Mouse (Mus musculus): ENCODE results near the gene Flywch2. TPM values are rescaled to one million over a fixed set of nuclear protein-coding genes. Genes with fewer than 3 reads are reported as not detected.
"Not testable (repeated sequence)": the region's sequence is repeated elsewhere in the genome, so short reads cannot be mapped to it uniquely, and the experiment has no call there.

Gene Flywch2
- polyA plus RNA-seq, 1 experiment: 10.7 TPM

- no peaks in the 10 kb centered on the region for H3K4me1 ChIP-seq (ENCODE audit: control insufficient read depth, insufficient read depth, low read length)
- no peak overlapping the region for H3K27ac ChIP-seq (ENCODE audit: insufficient read depth, low read length)
- TF ChIP-seq CTCF (IDR thresholded peaks at IDR 0.05; ENCODE audit: low read depth, low read length): peak; percentile 91
- TF ChIP-seq POLR2A (IDR thresholded peaks at IDR 0.05; ENCODE audit: insufficient read depth, low read length): no peak
- no peak overlapping the region for H3K9ac ChIP-seq (ENCODE audit: low read depth, poor library complexity, severe bottlenecking)
- no peaks in the 10 kb centered on the region for H3K36me3 ChIP-seq (ENCODE audit: control insufficient read depth, insufficient read depth, low read length, poor library complexity, severe bottlenecking)
- H3K27me3 ChIP-seq (ENCODE audit: control insufficient read depth, insufficient read depth, low read length, poor library complexity, severe bottlenecking): no peaks in the 10 kb centered on the region
- no peaks in the 10 kb centered on the region for H3K9me3 ChIP-seq (replicated peaks; ENCODE audit: control insufficient read depth, insufficient read depth, low read length, poor library complexity, severe bottlenecking)
- H3K4me3 ChIP-seq (ENCODE audit: low read depth, low read length): no peak overlapping the region
These were observed 11.8 kb downstream of the Flywch2 start for GRCm38 (mm10) chr17:23774090-23774489.

- Histone ChIP-seq H3K36me3 (ENCODE audit: control insufficient read depth, insufficient read depth, low read length, poor library complexity, severe bottlenecking) (no peaks in the 10 kb centered on the region), H3K9ac (ENCODE audit: low read depth, poor library complexity, severe bottlenecking) (no peak overlapping the region), H3K4me1 (ENCODE audit: control insufficient read depth, insufficient read depth, low read length) (no peaks in the 10 kb centered on the region), H3K27ac (ENCODE audit: insufficient read depth, low read length) (no peak overlapping the region), H3K4me3 (ENCODE audit: low read depth, low read length) (no peak overlapping the region), H3K27me3 (ENCODE audit: control insufficient read depth, insufficient read depth, low read length, poor library complexity, severe bottlenecking) (no peaks in the 10 kb centered on the region), H3K9me3 (replicated peaks; ENCODE audit: control insufficient read depth, insufficient read depth, low read length, poor library complexity, severe bottlenecking) (no peaks in the 10 kb centered on the region)
- no peak for TF ChIP-seq EP300 (IDR thresholded peaks at IDR 0.05; ENCODE audit: insufficient read depth, low read depth, low read length)
- TF ChIP-seq POLR2A (IDR thresholded peaks at IDR 0.05; ENCODE audit: insufficient read depth, low read length): no peak
- TF ChIP-seq CTCF (IDR thresholded peaks at IDR 0.05; ENCODE audit: low read depth, low read length): no peak
These were observed 12.2 kb downstream of the Flywch2 start for GRCm38 (mm10) chr17:23773676-23774075.

GRCm38 (mm10) chr17:23772219-23772556, 13.7 kb downstream of the Flywch2 start:
- not testable (repeated sequence) for H3K4me3 ChIP-seq (ENCODE audit: low read depth, low read length); H3K4me1 ChIP-seq (ENCODE audit: control insufficient read depth, insufficient read depth, low read length); H3K9ac ChIP-seq (ENCODE audit: low read depth, poor library complexity, severe bottlenecking); H3K36me3 ChIP-seq (ENCODE audit: control insufficient read depth, insufficient read depth, low read length, poor library complexity, severe bottlenecking); H3K27ac ChIP-seq (ENCODE audit: insufficient read depth, low read length); H3K27me3 ChIP-seq (ENCODE audit: control insufficient read depth, insufficient read depth, low read length, poor library complexity, severe bottlenecking); H3K9me3 ChIP-seq (replicated peaks; ENCODE audit: control insufficient read depth, insufficient read depth, low read length, poor library complexity, severe bottlenecking)

GRCm38 (mm10) chr17:23771284-23772218, 14.3 kb downstream of the Flywch2 start, which contains the start of gene Flywch1:
Gene Flywch1, minus strand, starts transcription at chr17:23771602.
- Histone ChIP-seq H3K27me3 (ENCODE audit: control insufficient read depth, insufficient read depth, low read length, poor library complexity, severe bottlenecking) (no peaks in the 10 kb centered on the region), H3K9me3 (replicated peaks; ENCODE audit: control insufficient read depth, insufficient read depth, low read length, poor library complexity, severe bottlenecking) (no peaks in the 10 kb centered on the region), H3K27ac (ENCODE audit: insufficient read depth, low read length) (no peak within 1 kb of the TSS), H3K4me1 (ENCODE audit: control insufficient read depth, insufficient read depth, low read length) (no peaks in the 10 kb centered on the region), H3K9ac (ENCODE audit: low read depth, poor library complexity, severe bottlenecking) (peak within 1 kb of the TSS; percentile 77), H3K36me3 (ENCODE audit: control insufficient read depth, insufficient read depth, low read length, poor library complexity, severe bottlenecking) (no peaks in the 10 kb centered on the region), H3K4me3 (ENCODE audit: low read depth, low read length) (peak within 1 kb of the TSS; percentile 82)
- TF ChIP-seq EP300 (IDR thresholded peaks at IDR 0.05; ENCODE audit: insufficient read depth, low read depth, low read length): peak; percentile 75; the same call in 1 of the 2 replicates
- no peak for TF ChIP-seq CTCF (IDR thresholded peaks at IDR 0.05; ENCODE audit: low read depth, low read length)

GRCm38 (mm10) chr17:23770896-23771283, 15.0 kb downstream of the Flywch2 start:
- H3K27me3 ChIP-seq (ENCODE audit: control insufficient read depth, insufficient read depth, low read length, poor library complexity, severe bottlenecking): no peaks in the 10 kb centered on the region
- TF ChIP-seq EP300 (IDR thresholded peaks at IDR 0.05; ENCODE audit: insufficient read depth, low read depth, low read length): no peak
- no peak for TF ChIP-seq CTCF (IDR thresholded peaks at IDR 0.05; ENCODE audit: low read depth, low read length)
- no peak for TF ChIP-seq POLR2A (IDR thresholded peaks at IDR 0.05; ENCODE audit: insufficient read depth, low read length)
- peak overlapping the region; percentile 82 for H3K4me3 ChIP-seq (ENCODE audit: low read depth, low read length)
- H3K36me3 ChIP-seq (ENCODE audit: control insufficient read depth, insufficient read depth, low read length, poor library complexity, severe bottlenecking): no peaks in the 10 kb centered on the region
- peak overlapping the region; percentile 77 for H3K9ac ChIP-seq (ENCODE audit: low read depth, poor library complexity, severe bottlenecking)
- H3K9me3 ChIP-seq (replicated peaks; ENCODE audit: control insufficient read depth, insufficient read depth, low read length, poor library complexity, severe bottlenecking): no peaks in the 10 kb centered on the region
- H3K27ac ChIP-seq (ENCODE audit: insufficient read depth, low read length): no peak overlapping the region
- H3K4me1 ChIP-seq (ENCODE audit: control insufficient read depth, insufficient read depth, low read length): no peaks in the 10 kb centered on the region

GRCm38 (mm10) chr17:23770493-23770892, 15.4 kb downstream of the Flywch2 start:
- Histone ChIP-seq H3K9me3 (replicated peaks; ENCODE audit: control insufficient read depth, insufficient read depth, low read length, poor library complexity, severe bottlenecking) (no peaks in the 10 kb centered on the region), H3K36me3 (ENCODE audit: control insufficient read depth, insufficient read depth, low read length, poor library complexity, severe bottlenecking) (no peaks in the 10 kb centered on the region), H3K4me3 (ENCODE audit: low read depth, low read length) (peak overlapping the region; percentile 82), H3K27ac (ENCODE audit: insufficient read depth, low read length) (no peak overlapping the region), H3K27me3 (ENCODE audit: control insufficient read depth, insufficient read depth, low read length, poor library complexity, severe bottlenecking) (no peaks in the 10 kb centered on the region), H3K4me1 (ENCODE audit: control insufficient read depth, insufficient read depth, low read length) (no peaks in the 10 kb centered on the region), H3K9ac (ENCODE audit: low read depth, poor library complexity, severe bottlenecking) (peak overlapping the region; percentile 77)
- TF ChIP-seq POLR2A (IDR thresholded peaks at IDR 0.05; ENCODE audit: insufficient read depth, low read length) (no peak), CTCF (IDR thresholded peaks at IDR 0.05; ENCODE audit: low read depth, low read length) (no peak), EP300 (IDR thresholded peaks at IDR 0.05; ENCODE audit: insufficient read depth, low read depth, low read length) (no peak)
